In the genomic region with DNA sequence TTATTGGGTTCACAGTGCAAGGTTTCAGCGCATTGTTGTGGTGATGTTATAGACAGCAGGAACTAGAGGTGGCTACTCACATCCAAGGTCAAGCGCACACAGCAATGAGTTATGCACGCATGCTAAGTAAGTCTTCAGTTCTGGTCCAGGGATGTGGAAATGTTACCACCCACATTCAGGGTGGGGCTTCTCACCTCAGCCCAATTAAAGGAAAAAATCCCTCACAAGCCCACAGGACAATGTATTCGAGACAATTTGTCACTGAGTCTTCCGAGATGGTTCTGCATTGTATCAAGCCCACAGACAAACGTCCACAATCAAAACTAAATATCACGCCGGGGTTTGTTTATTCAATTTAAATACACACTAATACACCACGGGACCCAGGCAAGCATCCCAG, we compare ENCODE assay signal across 8 mouse cellular contexts. TPM values are rescaled to one million over a fixed set of nuclear protein-coding genes. Genes with fewer than 3 reads are reported as not detected.
DNase-seq lines count a peak whose midpoint lies in the region; ATAC-seq and TF ChIP-seq lines count a peak whose summit lies in the region.

No protein-coding gene starts in this region.

- TF ChIP-seq RAD21 in CH12.LX (IDR thresholded peaks at IDR 0.05; ENCODE audit: low read depth, low read length) = no peak

- TF ChIP-seq POLR2A in CH12.LX (IDR thresholded peaks at IDR 0.05; ENCODE audit: low read depth, low read length) = no peak
- TF ChIP-seq POLR2A in kidney, adult 2 months (IDR thresholded peaks at IDR 0.05; ENCODE audit: low read depth, low read length) = no peak

- peaks cover 4 to 26% of the 10 kb centered on the region in 2 experiments for H3K4me1 ChIP-seq in CH12.LX (ENCODE audit: control insufficient read depth in 1 of 2, insufficient read depth in 2 of 2)
- peaks cover 3% of the 10 kb centered on the region; the same call in 1 of the 2 replicates for H3K4me1 ChIP-seq in embryonic facial prominence, embryonic 14.5 days (ENCODE audit: control insufficient read depth, insufficient read depth, low read length)
- H3K4me1 ChIP-seq in kidney, adult 2 months (ENCODE audit: control insufficient read depth, insufficient read depth, low read length) = peaks cover 13% of the 10 kb centered on the region; the same call in 1 of the 2 replicates
- peaks cover 6% of the 10 kb centered on the region; the same call in 1 of the 2 replicates for H3K4me1 ChIP-seq in midbrain, embryonic 11.5 days (ENCODE audit: control insufficient read depth, insufficient read depth, low read length)

- peaks cover 0 to 5% of the 10 kb centered on the region in 2 experiments for H3K36me3 ChIP-seq in CH12.LX (replicated peaks in 1 of 2; ENCODE audit: control insufficient read depth in 1 of 2, insufficient read depth in 1 of 2, low read length in 1 of 2)
- no peaks in the 10 kb centered on the region for H3K36me3 ChIP-seq in embryonic facial prominence, embryonic 14.5 days (ENCODE audit: control insufficient read depth, insufficient read depth, low read length)
- no peaks in the 10 kb centered on the region for H3K36me3 ChIP-seq in kidney, adult 2 months (ENCODE audit: control insufficient read depth, insufficient read depth, low read length)
- H3K36me3 ChIP-seq in midbrain, embryonic 11.5 days (ENCODE audit: control insufficient read depth, insufficient read depth, low read length) = no peaks in the 10 kb centered on the region

- no peak for TF ChIP-seq CTCF in gastrocnemius, adult 2 months (IDR thresholded peaks at IDR 0.05)
- no peak for TF ChIP-seq CTCF in CH12.LX (conservative IDR thresholded peaks at IDR 0.05 in 1 of 2, IDR thresholded peaks at IDR 0.05 in 1 of 2; ENCODE audit: low read depth in 2 of 2, low read length in 2 of 2)
- no peak for TF ChIP-seq CTCF in kidney, adult 2 months (conservative IDR thresholded peaks at IDR 0.05; ENCODE audit: insufficient read depth, insufficient read length, low read depth, low read length)

- 79% methylated on average over 9 of the region's 9 CpGs for WGBS in embryonic facial prominence, embryonic 14.5 days
- WGBS in kidney, adult 2 months = 43% methylated on average over 9 of the region's 9 CpGs
- 86% methylated on average over 9 of the region's 9 CpGs for WGBS in midbrain, embryonic 11.5 days

- no peak for TF ChIP-seq EP300 in CH12.LX (IDR thresholded peaks at IDR 0.05; ENCODE audit: low read length)

- intact Hi-C loops in gastrocnemius, adult 2 months (cut with DNase I) = no loop called here
- intact Hi-C loops in gastrocnemius, postnatal 14 days (cut with DNase I; ENCODE audit: low total_unique reads) = no loop called here

- dilution Hi-C loops in CH12.LX (cut with MboI; ENCODE audit: extremely low pct_ligation_motif_present, extremely low pct_unique_long_range_greater_than_20kb, low sequenced_read_pairs) = no loop called here

- in situ Hi-C loops in CH12.LX (cut with MboI; ENCODE audit: low pct_ligation_motif_present, low pct_unique_long_range_greater_than_20kb, low sequenced_read_pairs) = no loop called here

- no peaks in the 10 kb centered on the region for H3K27me3 ChIP-seq in CH12.LX (replicated peaks)
- no peaks in the 10 kb centered on the region for H3K27me3 ChIP-seq in embryonic facial prominence, embryonic 14.5 days (replicated peaks; ENCODE audit: control insufficient read depth, insufficient read depth, low read length)
- no peaks in the 10 kb centered on the region for H3K27me3 ChIP-seq in kidney, adult 2 months (replicated peaks; ENCODE audit: control insufficient read depth, insufficient read depth, low read length)
- no peaks in the 10 kb centered on the region for H3K27me3 ChIP-seq in midbrain, embryonic 11.5 days (ENCODE audit: control insufficient read depth, insufficient read depth, low read length)

- H3K4me2 ChIP-seq in CH12.LX (ENCODE audit: insufficient read depth, low read depth, poor library complexity, severe bottlenecking) = peak overlapping the region; percentile 73
- H3K4me2 ChIP-seq in embryonic facial prominence, embryonic 14.5 days (ENCODE audit: low read depth, low read length) = peak overlapping the region; percentile 70
- H3K4me2 ChIP-seq in midbrain, embryonic 11.5 days = peak overlapping the region; percentile 63

- peaks cover 2% of the 10 kb centered on the region for H3K9me3 ChIP-seq in CH12.LX (replicated peaks; ENCODE audit: low read length)
- H3K9me3 ChIP-seq in embryonic facial prominence, embryonic 14.5 days (ENCODE audit: control insufficient read depth, low read length) = no peaks in the 10 kb centered on the region
- no peaks in the 10 kb centered on the region for H3K9me3 ChIP-seq in midbrain, embryonic 11.5 days (ENCODE audit: control insufficient read depth, low read length)

- peak overlapping the region; percentile 46; the same call in 1 of the 2 replicates for H3K9ac ChIP-seq in CH12.LX (ENCODE audit: insufficient read depth, low read depth)
- peak overlapping the region; percentile 88; the same call in 1 of the 2 replicates for H3K9ac ChIP-seq in embryonic facial prominence, embryonic 14.5 days (ENCODE audit: low read depth, low read length)
- H3K9ac ChIP-seq in midbrain, embryonic 11.5 days (ENCODE audit: low read length) = peak overlapping the region; percentile 83

- DNase-seq in gastrocnemius, adult 2 months = no peak
- no peak for DNase-seq in gastrocnemius, postnatal 14 days
- DNase-seq in CH12.LX (ENCODE audit: extremely low read depth) = no peak
- DNase-seq in embryonic facial prominence, embryonic 14.5 days (ENCODE audit: low spot score) = no peak
- DNase-seq in kidney, adult 2 months = peak; percentile 35
- no peak for DNase-seq in midbrain, embryonic 11.5 days (ENCODE audit: low spot score, missing footprints)
- DNase-seq in right cerebral cortex, postnatal 4 days = no peak
- DNase-seq in frontal cortex, postnatal 25 days (ENCODE audit: low spot score in 2 of 2) = no peak

- ATAC-seq in embryonic facial prominence, embryonic 14.5 days (ENCODE audit: low read depth) = no peak
- ATAC-seq in midbrain, embryonic 11.5 days (ENCODE audit: low FRiP score) = peak; percentile 7; the same call in 1 of the 2 replicates

- H3K27ac ChIP-seq in gastrocnemius, adult 2 months = peak overlapping the region; percentile 94
- no peak overlapping the region for H3K27ac ChIP-seq in CH12.LX (ENCODE audit: insufficient read depth, low read depth)
- no peak overlapping the region for H3K27ac ChIP-seq in embryonic facial prominence, embryonic 14.5 days (replicated peaks; ENCODE audit: low read depth, low read length)
- H3K27ac ChIP-seq in kidney, adult 2 months (ENCODE audit: insufficient read depth, low read depth, low read length) = peak overlapping the region; percentile 57
- H3K27ac ChIP-seq in midbrain, embryonic 11.5 days (ENCODE audit: low read depth, low read length) = no peak overlapping the region

- peak overlapping the region; percentile 88 for H3K4me3 ChIP-seq in gastrocnemius, adult 2 months
- H3K4me3 ChIP-seq in CH12.LX (replicated peaks in 1 of 3; ENCODE audit: low read depth in 2 of 3, low read length in 2 of 3, poor library complexity in 1 of 3) = peak overlapping the region; percentile 54 to 87 (median 80)
- H3K4me3 ChIP-seq in embryonic facial prominence, embryonic 14.5 days (ENCODE audit: low read depth, low read length) = peak overlapping the region; percentile 82
- H3K4me3 ChIP-seq in kidney, adult 2 months (ENCODE audit: insufficient read depth, low read depth, low read length) = peak overlapping the region; percentile 89
- H3K4me3 ChIP-seq in midbrain, embryonic 11.5 days (ENCODE audit: low read depth, low read length) = no peak overlapping the region

- peaks cover 8% of the 10 kb centered on the region; the same call in 1 of the 2 replicates for H3K79me2 ChIP-seq in CH12.LX (replicated peaks; ENCODE audit: control insufficient read depth, extremely low read depth, insufficient read depth, poor library complexity, severe bottlenecking)

TF ChIP-seq in CH12.LX, 34 proteins besides CTCF, POLR2A, EP300 and RAD21:
- no peak for TF ChIP-seq TCF12 (IDR thresholded peaks at IDR 0.05; ENCODE audit: low read depth, low read length)
- no peak for TF ChIP-seq MYC (IDR thresholded peaks at IDR 0.05; ENCODE audit: low read depth, low read length)
- TF ChIP-seq USF2 (conservative IDR thresholded peaks at IDR 0.05; ENCODE audit: low read depth, low read length) = no peak
- no peak for TF ChIP-seq TBP (conservative IDR thresholded peaks at IDR 0.05; ENCODE audit: low read depth, low read length)

RNA-seq across cellular contexts. Expression of gene Lmbrd1, which starts 0.7 kb away (rescaled TPM):
- total RNA-seq in gastrocnemius, adult 2 months (2021) = 10 to 100 TPM; 33.6 to 35.5 TPM
- 10 to 100 TPM; 30.5 to 31.1 TPM for total RNA-seq in gastrocnemius, postnatal 14 days (2021)
- total RNA-seq in CH12.LX (2012; rRNA removed) = 8.6 and 10.5 TPM in 2 replicates
- 13.0 and 21.2 TPM in 2 replicates for total RNA-seq in CH12.LX (2014; rRNA removed)
- polyA plus RNA-seq in CH12.LX (2012; ENCODE audit: insufficient read length, low read depth) = 13.0 and 17.3 TPM in 2 replicates
- polyA plus RNA-seq in embryonic facial prominence, embryonic 14.5 days (2014; fragmentation: Nextera tagmentation; extraction: Ambion mirVana) = 27.1 and 30.3 TPM in 2 replicates
- 31.4 and 39.6 TPM in 2 replicates for polyA plus RNA-seq in kidney, adult 2 months (2012; rRNA removed)
- 29.0 and 30.6 TPM in 2 replicates for polyA plus RNA-seq in midbrain, embryonic 11.5 days (2014; fragmentation: Nextera tagmentation; extraction: Ambion mirVana)

Comparison
In these comparisons a context has a peak if more than half of its experiments do, and no peak if none do; other contexts are left out.
1. H3K27ac ChIP-seq: peak in gastrocnemius, adult 2 months (single experiment) and kidney, adult 2 months (single experiment); none in CH12.LX (single experiment), embryonic facial prominence, embryonic 14.5 days (single experiment) and midbrain, embryonic 11.5 days (single experiment).
2. Peak in every context shown above with its lines, with median percentiles within 50 percentile points of each other: H3K4me2 ChIP-seq and H3K9ac ChIP-seq.